Mouse (Mus musculus): ENCODE data around the gene Amfr. TPM values are rescaled to one million over a fixed set of nuclear protein-coding genes. Genes with fewer than 3 reads are reported as not detected.
A peak's percentile ranks its signal among the peaks of the same experiment; 100 is the strongest.

The Amfr gene
- polyA plus RNA-seq, 1 experiment = 71.0 TPM

DNA sequence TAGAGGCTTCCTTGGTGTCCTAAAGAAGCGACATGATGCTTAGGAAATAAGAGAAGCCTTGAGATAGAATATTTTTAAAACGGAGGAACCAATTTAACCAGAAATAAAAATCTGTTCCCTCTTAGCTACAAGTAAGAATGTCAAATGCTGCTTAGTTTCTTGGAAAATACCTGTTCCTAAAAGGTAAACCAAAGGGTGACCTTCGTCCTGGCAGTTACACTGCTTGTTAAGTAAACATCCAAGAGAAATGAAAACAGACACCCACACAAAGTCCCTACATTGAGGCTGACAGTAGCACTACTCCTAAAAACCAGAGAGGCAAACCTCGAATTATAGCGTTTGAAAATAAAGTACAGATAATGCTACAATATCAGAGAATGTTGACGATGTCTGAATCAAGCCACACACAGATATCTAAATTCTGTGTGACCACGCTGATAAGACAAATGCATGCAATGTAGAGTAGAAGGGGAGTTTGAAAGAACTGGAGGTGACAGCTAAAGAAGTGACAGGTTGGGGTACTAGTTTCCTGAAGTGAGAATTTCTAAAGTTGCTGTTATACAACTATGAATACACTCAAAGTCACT lies 477 bp upstream of the Amfr start:
- peaks cover 38% of the 10 kb centered on the region for H3K79me2 ChIP-seq (ENCODE audit: control insufficient read depth, insufficient read depth)
- peaks cover 35% of the 10 kb centered on the region for H3K79me3 ChIP-seq (ENCODE audit: low read depth)
- peak overlapping the region; percentile 74 for H3K4me3 ChIP-seq (ENCODE audit: insufficient read depth, poor library complexity, severe bottlenecking)
- H3K27me3 ChIP-seq (ENCODE audit: control insufficient read depth, insufficient read depth, insufficient read length) = no peaks in the 10 kb centered on the region
- TF ChIP-seq CEBPB (IDR thresholded peaks at IDR 0.05; ENCODE audit: low read depth) (no peak), FOSL1 (IDR thresholded peaks at IDR 0.05; ENCODE audit: insufficient read depth, low read length, poor library complexity, severe bottlenecking) (no peak), MYOG (IDR thresholded peaks at IDR 0.05; ENCODE audit: control insufficient read depth, extremely low read depth, insufficient read length) (no peak), CTCF (IDR thresholded peaks at IDR 0.05; ENCODE audit: control insufficient read depth, insufficient read depth, insufficient read length) (no peak), MAX (IDR thresholded peaks at IDR 0.05) (no peak), MYOD1 (IDR thresholded peaks at IDR 0.05; ENCODE audit: control insufficient read depth, insufficient read length, low read depth) (no peak), USF1 (IDR thresholded peaks at IDR 0.05; ENCODE audit: low read depth) (no peak)
- H3ac ChIP-seq (ENCODE audit: control insufficient read depth, insufficient read length, low read depth) = peak overlapping the region; percentile 90
- H3K36me3 ChIP-seq (ENCODE audit: control insufficient read depth, insufficient read depth) = no peaks in the 10 kb centered on the region

- Histone ChIP-seq H3K36me3 (ENCODE audit: control insufficient read depth, insufficient read depth) (peaks cover 7% of the 10 kb centered on the region), H3K4me3 (ENCODE audit: insufficient read depth, poor library complexity, severe bottlenecking) (peak overlapping the region; percentile 74), H3K79me2 (ENCODE audit: control insufficient read depth, insufficient read depth) (peaks cover 56% of the 10 kb centered on the region), H3K79me3 (ENCODE audit: low read depth) (peaks cover 48% of the 10 kb centered on the region), H3K27me3 (ENCODE audit: control insufficient read depth, insufficient read depth, insufficient read length) (no peaks in the 10 kb centered on the region), H3ac (ENCODE audit: control insufficient read depth, insufficient read length, low read depth) (peak overlapping the region; percentile 100)
- TF ChIP-seq MYOG (IDR thresholded peaks at IDR 0.05; ENCODE audit: control insufficient read depth, extremely low read depth, insufficient read length) = no peak
- TF ChIP-seq CTCF (IDR thresholded peaks at IDR 0.05; ENCODE audit: control insufficient read depth, insufficient read depth, insufficient read length) = no peak
- TF ChIP-seq USF1 (IDR thresholded peaks at IDR 0.05; ENCODE audit: low read depth) = no peak
- TF ChIP-seq FOSL1 (IDR thresholded peaks at IDR 0.05; ENCODE audit: insufficient read depth, low read length, poor library complexity, severe bottlenecking) = no peak
- TF ChIP-seq CEBPB (IDR thresholded peaks at IDR 0.05; ENCODE audit: low read depth) = no peak
- no peak for TF ChIP-seq MYOD1 (IDR thresholded peaks at IDR 0.05; ENCODE audit: control insufficient read depth, insufficient read length, low read depth)
- TF ChIP-seq MAX (IDR thresholded peaks at IDR 0.05) = no peak
Observed at GRCm38 (mm10) chr8:94011076-94012012, 1.3 kb downstream of the Amfr start.

- Histone ChIP-seq H3K36me3 (ENCODE audit: control insufficient read depth, insufficient read depth) (peaks cover 13% of the 10 kb centered on the region), H3K79me3 (ENCODE audit: low read depth) (peaks cover 59% of the 10 kb centered on the region), H3ac (ENCODE audit: control insufficient read depth, insufficient read length, low read depth) (no peak overlapping the region), H3K79me2 (ENCODE audit: control insufficient read depth, insufficient read depth) (peaks cover 67% of the 10 kb centered on the region), H3K4me3 (ENCODE audit: insufficient read depth, poor library complexity, severe bottlenecking) (no peak overlapping the region), H3K27me3 (ENCODE audit: control insufficient read depth, insufficient read depth, insufficient read length) (no peaks in the 10 kb centered on the region)
- TF ChIP-seq FOSL1 (IDR thresholded peaks at IDR 0.05; ENCODE audit: insufficient read depth, low read length, poor library complexity, severe bottlenecking) (no peak), MAX (IDR thresholded peaks at IDR 0.05) (no peak), MYOG (IDR thresholded peaks at IDR 0.05; ENCODE audit: control insufficient read depth, extremely low read depth, insufficient read length) (no peak), MYOD1 (IDR thresholded peaks at IDR 0.05; ENCODE audit: control insufficient read depth, insufficient read length, low read depth) (no peak), CEBPB (IDR thresholded peaks at IDR 0.05; ENCODE audit: low read depth) (no peak), CTCF (IDR thresholded peaks at IDR 0.05; ENCODE audit: control insufficient read depth, insufficient read depth, insufficient read length) (no peak), USF1 (IDR thresholded peaks at IDR 0.05; ENCODE audit: low read depth) (no peak)
Observed at GRCm38 (mm10) chr8:94010101-94010705, 2.4 kb downstream of the Amfr start.

- no peak overlapping the region for H3ac ChIP-seq (ENCODE audit: control insufficient read depth, insufficient read length, low read depth)
- TF ChIP-seq MYOG (IDR thresholded peaks at IDR 0.05; ENCODE audit: control insufficient read depth, extremely low read depth, insufficient read length) = no peak
- no peak for TF ChIP-seq CEBPB (IDR thresholded peaks at IDR 0.05; ENCODE audit: low read depth)
- TF ChIP-seq CTCF (IDR thresholded peaks at IDR 0.05; ENCODE audit: control insufficient read depth, insufficient read depth, insufficient read length) = no peak
- no peak for TF ChIP-seq USF1 (IDR thresholded peaks at IDR 0.05; ENCODE audit: low read depth)
- TF ChIP-seq MAX (IDR thresholded peaks at IDR 0.05) = no peak
- TF ChIP-seq FOSL1 (IDR thresholded peaks at IDR 0.05; ENCODE audit: insufficient read depth, low read length, poor library complexity, severe bottlenecking) = no peak
- no peak for TF ChIP-seq MYOD1 (IDR thresholded peaks at IDR 0.05; ENCODE audit: control insufficient read depth, insufficient read length, low read depth)
- peaks cover 76% of the 10 kb centered on the region for H3K79me2 ChIP-seq (ENCODE audit: control insufficient read depth, insufficient read depth)
- H3K27me3 ChIP-seq (ENCODE audit: control insufficient read depth, insufficient read depth, insufficient read length) = no peaks in the 10 kb centered on the region
- H3K79me3 ChIP-seq (ENCODE audit: low read depth) = peaks cover 61% of the 10 kb centered on the region
- peaks cover 13% of the 10 kb centered on the region for H3K36me3 ChIP-seq (ENCODE audit: control insufficient read depth, insufficient read depth)
- H3K4me3 ChIP-seq (ENCODE audit: insufficient read depth, poor library complexity, severe bottlenecking) = no peak overlapping the region
Observed at GRCm38 (mm10) chr8:94009243-94009845, 3.3 kb downstream of the Amfr start.

- TF ChIP-seq CEBPB (IDR thresholded peaks at IDR 0.05; ENCODE audit: low read depth) = no peak
- no peak for TF ChIP-seq USF1 (IDR thresholded peaks at IDR 0.05; ENCODE audit: low read depth)
- no peak for TF ChIP-seq MYOD1 (IDR thresholded peaks at IDR 0.05; ENCODE audit: control insufficient read depth, insufficient read length, low read depth)
- no peak for TF ChIP-seq MAX (IDR thresholded peaks at IDR 0.05)
- Histone ChIP-seq H3K79me3 (ENCODE audit: low read depth) (peaks cover 35% of the 10 kb centered on the region), H3K27me3 (ENCODE audit: control insufficient read depth, insufficient read depth, insufficient read length) (no peaks in the 10 kb centered on the region), H3K36me3 (ENCODE audit: control insufficient read depth, insufficient read depth) (peaks cover 46% of the 10 kb centered on the region), H3K4me3 (ENCODE audit: insufficient read depth, poor library complexity, severe bottlenecking) (no peak overlapping the region), H3ac (ENCODE audit: control insufficient read depth, insufficient read length, low read depth) (no peak overlapping the region), H3K79me2 (ENCODE audit: control insufficient read depth, insufficient read depth) (peaks cover 51% of the 10 kb centered on the region)
Observed at GRCm38 (mm10) chr8:94004139-94004538, 8.5 kb downstream of the Amfr start.
